Mouse (Mus musculus) hindbrain, embryonic 12.5 days (tissue): ENCODE results near the gene Ppm1a. TPM values are rescaled to one million over a fixed set of nuclear protein-coding genes. Genes with fewer than 3 reads are reported as not detected.

Experiments
- ATAC-seq: fragments of 200-750 bp; cut with Nextera tagmentation; 2 replicates; pipeline ENCODE4 v1.8.0; 2017; ENCODE audit warnings: moderate TSS enrichment; ENCODE audit not compliant: low FRiP score
- H3K27ac ChIP-seq: fragments of 300-500 bp; sonication (generic); 2 replicates; pipeline ENCODE4 v1.5.1; 2016; ENCODE audit warnings: mild to moderate bottlenecking
- H3K27me3 ChIP-seq: fragments of 300-500 bp; sonication (generic); 2 replicates; pipeline ENCODE4 v1.6.1; 2016; ENCODE audit warnings: mild to moderate bottlenecking
- H3K36me3 ChIP-seq: fragments of 300-500 bp; sonication (generic); 2 replicates; pipeline ENCODE4 v1.6.1; 2016; ENCODE audit warnings: mild to moderate bottlenecking
- H3K4me1 ChIP-seq: fragments of 300-500 bp; sonication (generic); 2 replicates; pipeline ENCODE4 v1.6.1; 2016
- H3K4me2 ChIP-seq: fragments of 300-500 bp; sonication (generic); replicated peaks from 2 replicates; pipeline ENCODE4 v1.6.1; 2016; ENCODE audit warnings: mild to moderate bottlenecking
- H3K4me3 ChIP-seq: fragments of 300-500 bp; sonication (generic); 2 replicates; pipeline ENCODE4 v1.5.1; 2016; ENCODE audit warnings: mild to moderate bottlenecking
- H3K9ac ChIP-seq: fragments of 300-500 bp; sonication (generic); 2 replicates; pipeline ENCODE4 v1.6.1; 2016; ENCODE audit warnings: mild to moderate bottlenecking, moderate library complexity
- H3K9me3 ChIP-seq: fragments of 300-500 bp; sonication (generic); replicated peaks from 2 replicates; pipeline ENCODE4 v1.6.1; 2016; ENCODE audit warnings: mild to moderate bottlenecking
- WGBS: fragments of 180-500 bp; shearing (Covaris S2); methylation state at CpG from one replicate; pipeline ENCODE4 v1.1.7; 2016; 5-methylcytosine and 5-hydroxymethylcytosine counted together
- polyA plus RNA-seq: library from polyadenylated mRNA; unstranded; fragments of >200 nt; fragmentation: Nextera tagmentation; extraction: Ambion mirVana; gene quantifications from 2 replicates; pipeline ENCODE4 v1.2.1, GENCODE M21; 2016

Ppm1a gene
- polyA plus RNA-seq: 88.2 and 88.5 TPM in 2 replicates

GRCm38 (mm10) chr12:72757086-72757485, at the start of gene Ppm1a:
TSS of gene Ppm1a (plus strand) at chr12:72757455.
- 8% methylated on average over 4 of the region's 4 CpGs for WGBS

GRCm38 (mm10) chr12:72709981-72710380, 47.3 kb upstream of the Ppm1a start:
- no peak overlapping the region for H3K27ac ChIP-seq
- no peaks in the 10 kb centered on the region for H3K4me1 ChIP-seq
- H3K36me3 ChIP-seq: no peaks in the 10 kb centered on the region
- no peaks in the 10 kb centered on the region for H3K27me3 ChIP-seq
- 85% methylated on average over 3 of the region's 3 CpGs for WGBS
- no peak for ATAC-seq
- H3K9ac ChIP-seq: no peak overlapping the region
- no peak overlapping the region for H3K4me2 ChIP-seq
- H3K9me3 ChIP-seq: 0 out of 2 replicates have a peak, but pooled peaks cover 3% of the 10 kb centered on the region
- H3K4me3 ChIP-seq: no peak overlapping the region

More at GRCm38 (mm10) chr12:72757086-72757485, at the start of gene Ppm1a:
- H3K9me3 ChIP-seq: no peaks in the 10 kb centered on the region
- peak within 1 kb of the TSS; percentile 48; the same call in 1 of the 2 replicates for H3K27ac ChIP-seq
- no peak within 1 kb of the TSS for H3K9ac ChIP-seq
- H3K4me1 ChIP-seq: peaks cover 10% of the 10 kb centered on the region
- no peak for ATAC-seq
- no peaks in the 10 kb centered on the region for H3K36me3 ChIP-seq
- no peaks in the 10 kb centered on the region for H3K27me3 ChIP-seq
- no peak within 1 kb of the TSS for H3K4me2 ChIP-seq
- no peak within 1 kb of the TSS for H3K4me3 ChIP-seq

GRCm38 (mm10) chr12:72714896-72715295, 42.4 kb upstream of the Ppm1a start:
- Histone ChIP-seq H3K36me3 (no peaks in the 10 kb centered on the region), H3K9ac (no peak overlapping the region), H3K27ac (no peak overlapping the region), H3K27me3 (no peaks in the 10 kb centered on the region), H3K9me3 (0 out of 2 replicates have a peak, but pooled peaks cover 3% of the 10 kb centered on the region), H3K4me3 (no peak overlapping the region), H3K4me1 (no peaks in the 10 kb centered on the region), H3K4me2 (no peak overlapping the region)
- WGBS: 90% methylated on average over 2 of the region's 2 CpGs
- ATAC-seq: no peak

GRCm38 (mm10) chr12:72715846-72716245, 41.4 kb upstream of the Ppm1a start:
- WGBS: 97% methylated on average over 9 of the region's 9 CpGs
- H3K27ac ChIP-seq: no peak overlapping the region
- no peaks in the 10 kb centered on the region for H3K27me3 ChIP-seq
- H3K36me3 ChIP-seq: no peaks in the 10 kb centered on the region
- H3K9me3 ChIP-seq: 0 out of 2 replicates have a peak, but pooled peaks cover 3% of the 10 kb centered on the region
- ATAC-seq: no peak
- H3K4me1 ChIP-seq: no peaks in the 10 kb centered on the region
- H3K9ac ChIP-seq: no peak overlapping the region
- H3K4me2 ChIP-seq: no peak overlapping the region
- H3K4me3 ChIP-seq: no peak overlapping the region

- no peak overlapping the region for H3K4me2 ChIP-seq
- 80% methylated on average over 2 of the region's 2 CpGs for WGBS
- no peak overlapping the region for H3K9ac ChIP-seq
- no peak for ATAC-seq
- no peak overlapping the region for H3K4me3 ChIP-seq
- H3K4me1 ChIP-seq: no peaks in the 10 kb centered on the region
- no peaks in the 10 kb centered on the region for H3K36me3 ChIP-seq
- no peak overlapping the region for H3K27ac ChIP-seq
- no peaks in the 10 kb centered on the region for H3K27me3 ChIP-seq
- H3K9me3 ChIP-seq: no peaks in the 10 kb centered on the region
These were observed 38.2 kb upstream of the Ppm1a start for GRCm38 (mm10) chr12:72719046-72719445.

- Histone ChIP-seq H3K27ac (no peak overlapping the region), H3K4me3 (no peak overlapping the region), H3K9ac (no peak overlapping the region), H3K4me2 (no peak overlapping the region), H3K27me3 (no peaks in the 10 kb centered on the region), H3K36me3 (no peaks in the 10 kb centered on the region), H3K4me1 (no peaks in the 10 kb centered on the region), H3K9me3 (no peaks in the 10 kb centered on the region)
- 85% methylated on average over 11 of the region's 11 CpGs for WGBS
- ATAC-seq: no peak
These were observed 37.7 kb upstream of the Ppm1a start for GRCm38 (mm10) chr12:72719452-72720087.

GRCm38 (mm10) chr12:72721710-72722109, 35.5 kb upstream of the Ppm1a start:
- WGBS: 91% methylated on average over 5 of the region's 5 CpGs
- Histone ChIP-seq H3K27ac (no peak overlapping the region), H3K4me3 (no peak overlapping the region), H3K4me2 (no peak overlapping the region), H3K4me1 (no peaks in the 10 kb centered on the region), H3K36me3 (no peaks in the 10 kb centered on the region), H3K27me3 (no peaks in the 10 kb centered on the region), H3K9me3 (no peaks in the 10 kb centered on the region), H3K9ac (no peak overlapping the region)
- ATAC-seq: no peak

- Histone ChIP-seq H3K4me1 (no peaks in the 10 kb centered on the region), H3K4me3 (no peak overlapping the region), H3K9me3 (no peaks in the 10 kb centered on the region), H3K9ac (no peak overlapping the region), H3K27me3 (no peaks in the 10 kb centered on the region), H3K27ac (no peak overlapping the region), H3K36me3 (no peaks in the 10 kb centered on the region), H3K4me2 (no peak overlapping the region)
- WGBS: 60% methylated on average over 3 of the region's 3 CpGs
- no peak for ATAC-seq
These were observed 33.3 kb upstream of the Ppm1a start for GRCm38 (mm10) chr12:72723965-72724364.

- Histone ChIP-seq H3K9ac (no peak overlapping the region), H3K4me1 (no peaks in the 10 kb centered on the region), H3K4me3 (no peak overlapping the region), H3K9me3 (no peaks in the 10 kb centered on the region), H3K27me3 (no peaks in the 10 kb centered on the region), H3K27ac (no peak overlapping the region), H3K4me2 (no peak overlapping the region), H3K36me3 (no peaks in the 10 kb centered on the region)
- ATAC-seq: no peak
- 93% methylated on average over 8 of the region's 8 CpGs for WGBS
These were observed 30.2 kb upstream of the Ppm1a start for GRCm38 (mm10) chr12:72727021-72727420.

GRCm38 (mm10) chr12:72727611-72728010, 29.6 kb upstream of the Ppm1a start:
- 76% methylated on average over 5 of the region's 5 CpGs for WGBS
- H3K27ac ChIP-seq: no peak overlapping the region
- H3K4me3 ChIP-seq: no peak overlapping the region
- no peaks in the 10 kb centered on the region for H3K4me1 ChIP-seq
- H3K27me3 ChIP-seq: no peaks in the 10 kb centered on the region
- no peak for ATAC-seq
- H3K9ac ChIP-seq: no peak overlapping the region
- no peaks in the 10 kb centered on the region for H3K9me3 ChIP-seq
- no peaks in the 10 kb centered on the region for H3K36me3 ChIP-seq
- no peak overlapping the region for H3K4me2 ChIP-seq

- Histone ChIP-seq H3K36me3 (no peaks in the 10 kb centered on the region), H3K4me2 (no peak overlapping the region), H3K9ac (no peak overlapping the region), H3K4me1 (no peaks in the 10 kb centered on the region), H3K27ac (no peak overlapping the region), H3K9me3 (no peaks in the 10 kb centered on the region), H3K27me3 (no peaks in the 10 kb centered on the region), H3K4me3 (no peak overlapping the region)
- no peak for ATAC-seq
- WGBS: 46% methylated on average over 2 of the region's 2 CpGs
These were observed 23.1 kb upstream of the Ppm1a start for GRCm38 (mm10) chr12:72734112-72734511.

- no peaks in the 10 kb centered on the region for H3K4me1 ChIP-seq
- WGBS: 68% methylated on average over 6 of the region's 6 CpGs
- no peak for ATAC-seq
These were observed 16.1 kb upstream of the Ppm1a start for GRCm38 (mm10) chr12:72741176-72741575.

GRCm38 (mm10) chr12:72744803-72745360, 12.4 kb upstream of the Ppm1a start:
- no peaks in the 10 kb centered on the region for H3K4me1 ChIP-seq
- ATAC-seq: no peak
- no peaks in the 10 kb centered on the region for H3K36me3 ChIP-seq
- no peaks in the 10 kb centered on the region for H3K9me3 ChIP-seq
- H3K4me3 ChIP-seq: no peak overlapping the region
- H3K27me3 ChIP-seq: no peaks in the 10 kb centered on the region
- no peak overlapping the region for H3K4me2 ChIP-seq
- no peak overlapping the region for H3K9ac ChIP-seq
- WGBS: 52% methylated on average over 9 of the region's 9 CpGs
- no peak overlapping the region for H3K27ac ChIP-seq

More at GRCm38 (mm10) chr12:72741176-72741575, 16.1 kb upstream of the Ppm1a start:
- H3K4me2 ChIP-seq: no peak overlapping the region
- no peaks in the 10 kb centered on the region for H3K27me3 ChIP-seq
- no peaks in the 10 kb centered on the region for H3K36me3 ChIP-seq
- no peak overlapping the region for H3K4me3 ChIP-seq
- H3K9me3 ChIP-seq: no peaks in the 10 kb centered on the region
- H3K27ac ChIP-seq: no peak overlapping the region
- no peak overlapping the region for H3K9ac ChIP-seq
